In the genomic region with DNA sequence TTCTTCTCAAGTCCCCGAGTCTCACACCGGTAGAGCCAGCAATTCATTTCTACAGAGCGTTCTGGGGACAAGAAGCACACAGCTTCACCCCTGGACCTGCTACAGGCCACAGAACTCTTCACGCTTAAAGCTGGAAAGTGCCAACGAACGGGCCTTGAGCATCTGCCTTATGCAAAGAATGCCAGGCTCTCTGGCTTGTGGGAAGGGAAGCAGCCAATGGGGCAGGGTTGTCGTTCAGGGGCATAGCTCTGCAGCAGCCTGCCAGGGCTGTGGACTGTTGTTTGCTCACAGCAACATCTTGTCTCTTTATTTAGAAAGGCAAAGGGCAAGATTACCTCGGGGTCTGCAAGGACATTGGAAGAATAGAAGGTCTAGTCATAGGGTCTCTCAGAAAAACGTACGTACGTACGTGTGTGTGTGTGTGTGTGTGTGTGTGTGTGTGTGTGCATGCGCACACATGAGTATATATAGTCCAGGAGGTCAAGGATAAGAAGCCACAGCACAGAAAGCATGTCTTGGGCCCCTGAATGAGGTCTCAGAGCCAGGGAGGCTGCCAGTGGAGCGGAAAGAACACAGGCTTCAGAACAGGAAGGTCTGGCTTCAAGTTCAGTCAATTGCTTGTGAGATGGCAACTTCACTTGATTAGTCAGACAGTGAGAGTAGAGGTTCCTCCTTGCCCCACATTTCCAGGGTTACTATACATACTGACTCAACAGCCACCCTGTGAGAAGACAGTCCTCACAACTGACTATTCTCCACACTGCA, we compare ENCODE assay signal across 13 mouse cellular contexts. TPM values are rescaled to one million over a fixed set of nuclear protein-coding genes. Genes with fewer than 3 reads are reported as not detected.
DNase-seq lines count a peak whose midpoint lies in the region; ATAC-seq and TF ChIP-seq lines count a peak whose summit lies in the region.
"Had no signal": no experiment of that assay in that cellular context is flagged by ENCODE, and none has a peak within 500 bp of the region (broad histone marks: within the 10 kb centered on the region; RNA-seq: fewer than 3 reads in every experiment).

No protein-coding gene starts in this region.

- intact Hi-C loops in left cerebral cortex, postnatal 4 days (cut with DNase I), result no loop called here
- intact Hi-C loops in left cerebral cortex, postnatal 10 days (cut with DNase I), result no loop called here

- peak; percentile 33 to 50 for DNase-seq in cerebellum, postnatal 14 days
- DNase-seq in cerebellum, postnatal 25 days, result no peak
- peak; percentile 52 for DNase-seq in left cerebral cortex, postnatal 4 days
- no peak for DNase-seq in left cerebral cortex, postnatal 10 days (ENCODE audit: extremely low spot score in 1 of 2, low spot score in 2 of 2)
- no peak for DNase-seq in Patski (ENCODE audit: low read depth, low spot score)
- no peak for DNase-seq in urinary bladder, adult 18-20 months (ENCODE audit: low spot score in 2 of 2)
- no peak for DNase-seq in frontal cortex, postnatal 25 days (ENCODE audit: low spot score in 2 of 2)
- DNase-seq: adrenal gland, adult 8-10 months; B cell, adult 2 months; liver, embryonic 13.5 days had no signal

- no peaks in the 10 kb centered on the region for H3K27me3 ChIP-seq in Patski
- H3K27me3 ChIP-seq in kidney, embryonic 16.5 days (ENCODE audit: insufficient read depth, low read length), result no peaks in the 10 kb centered on the region
- H3K27me3 ChIP-seq: liver, embryonic 13.5 days had no signal

- H3K4me3 ChIP-seq in kidney, embryonic 16.5 days (ENCODE audit: low read length), result no peak overlapping the region
- H3K4me3 ChIP-seq: heart, embryonic 10.5 days; liver, embryonic 13.5 days had no signal

- H3K27ac ChIP-seq in kidney, embryonic 16.5 days (ENCODE audit: low read length), result peak overlapping the region; percentile 69
- H3K27ac ChIP-seq: liver, embryonic 13.5 days had no signal

- H3K36me3 ChIP-seq in kidney, embryonic 16.5 days (ENCODE audit: insufficient read depth, low read length), result no peaks in the 10 kb centered on the region
- H3K36me3 ChIP-seq: heart, embryonic 10.5 days; liver, embryonic 13.5 days had no signal

- POLR2A ChIA-PET in Patski (lab: Charles Lee), result no interaction called here

- peak; percentile 2 for ATAC-seq in Patski
- peak; percentile 40; the same call in 1 of the 2 replicates for ATAC-seq in kidney, embryonic 16.5 days (ENCODE audit: low FRiP score, low TSS enrichment)

- no peak overlapping the region; the same call in 1 of the 2 replicates for H3K9ac ChIP-seq in kidney, embryonic 16.5 days (replicated peaks; ENCODE audit: low read length)
- H3K9ac ChIP-seq: liver, embryonic 13.5 days had no signal

- no peak overlapping the region for H3K4me2 ChIP-seq in kidney, embryonic 16.5 days (replicated peaks; ENCODE audit: low read depth, low read length)
- H3K4me2 ChIP-seq: liver, embryonic 13.5 days had no signal

- peaks cover 40% of the 10 kb centered on the region for H3K4me1 ChIP-seq in kidney, embryonic 16.5 days (ENCODE audit: insufficient read depth, low read length)
- H3K4me1 ChIP-seq: liver, embryonic 13.5 days had no signal

- CTCF ChIA-PET in Patski (lab: Charles Lee), result no interaction called here

- in situ Hi-C loops in Patski (cut with MboI; ENCODE audit: low pct_unique_long_range_greater_than_20kb), result no loop called here

- TF ChIP-seq CTCF in Patski (IDR thresholded peaks at IDR 0.05), result no peak

- 77% methylated on average over 14 of the region's 14 CpGs for WGBS in kidney, embryonic 16.5 days

- H3K9me3 ChIP-seq in kidney, embryonic 16.5 days (ENCODE audit: low read length), result no peaks in the 10 kb centered on the region
- H3K9me3 ChIP-seq: heart, embryonic 10.5 days; liver, embryonic 13.5 days had no signal

RNA-seq across cellular contexts. Expression of a gene that starts 48.0 kb away (rescaled TPM):
- total RNA-seq in left cerebral cortex, postnatal 4 days (2021), result 100 to 1,000 TPM; 106 to 129 TPM
- 100 to 1,000 TPM; 127 to 158 TPM for total RNA-seq in left cerebral cortex, postnatal 10 days (2021)
- 384 TPM for polyA plus RNA-seq in Patski (2021)
- 5.9 and 8.3 TPM in 2 replicates for polyA plus RNA-seq in kidney, embryonic 16.5 days (2015; fragmentation: Nextera tagmentation; extraction: Ambion mirVana)
- total RNA-seq: megakaryocyte, adult 5-6 weeks had no signal

Comparison
In these comparisons a context has a peak if more than half of its experiments do, and no peak if none do; other contexts are left out.
1. DNase-seq: peak in cerebellum, postnatal 14 days (2 of 2) and left cerebral cortex, postnatal 4 days (single experiment); none in cerebellum, postnatal 25 days (0 of 2), left cerebral cortex, postnatal 10 days (0 of 2), Patski (single experiment), urinary bladder, adult 18-20 months (0 of 2) and frontal cortex, postnatal 25 days (0 of 2).